Mouse (Mus musculus): ENCODE measurements around the gene Rhox3c. TPM values are rescaled to one million over a fixed set of nuclear protein-coding genes. Genes with fewer than 3 reads are reported as not detected.

Rhox3c gene
- 1 to 10 TPM in 1 of 2 experiments, not detected in 1; 1.5 TPM for polyA plus RNA-seq (2017; shearing (Covaris generic))

DNA sequence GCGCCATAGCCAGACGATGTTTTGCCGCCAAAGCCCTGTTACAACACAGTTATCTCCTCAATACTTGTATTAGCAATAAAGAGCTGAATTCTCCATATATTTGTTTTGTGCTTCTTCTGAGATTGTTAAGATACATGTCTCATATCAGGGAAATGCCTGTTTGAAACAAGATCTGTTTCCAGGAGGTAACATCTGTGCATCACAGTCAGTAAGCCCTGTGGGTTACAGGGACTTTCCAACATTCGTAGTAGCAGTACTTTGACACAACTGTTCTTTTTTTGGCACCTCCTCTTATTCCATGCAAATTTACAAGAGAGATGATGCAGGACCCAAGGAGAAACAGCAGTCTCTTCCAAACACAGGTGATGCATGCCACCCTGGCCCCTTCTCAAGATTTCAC, at the start of gene Rhox3c:
Gene Rhox3c (plus strand): TSS at position 301 of the 400 bp plus-strand sequence.

DNA sequence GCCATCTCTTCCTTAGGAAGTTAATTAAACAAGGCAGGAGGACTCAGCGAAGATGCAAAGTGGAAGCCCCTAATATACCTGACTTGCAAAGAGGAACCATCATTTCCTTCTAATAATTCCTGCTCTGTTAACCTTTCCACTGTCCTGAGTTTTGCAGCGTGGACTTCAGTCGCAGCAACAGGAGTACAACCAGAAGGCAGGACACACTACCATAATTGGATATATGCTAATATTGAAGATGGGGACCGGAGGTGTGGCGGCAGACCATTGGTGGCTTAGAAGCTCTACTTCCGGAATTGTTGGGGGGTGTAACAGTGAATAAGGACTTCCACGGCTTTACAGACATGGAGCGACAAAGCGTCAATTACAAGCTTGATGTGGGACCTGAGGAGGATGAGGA, 46.6 kb upstream of the Rhox3c start, which contains the start of gene Rhox2b:
Gene Rhox2b (plus strand): TSS at position 301 of the 400 bp plus-strand sequence.

DNA sequence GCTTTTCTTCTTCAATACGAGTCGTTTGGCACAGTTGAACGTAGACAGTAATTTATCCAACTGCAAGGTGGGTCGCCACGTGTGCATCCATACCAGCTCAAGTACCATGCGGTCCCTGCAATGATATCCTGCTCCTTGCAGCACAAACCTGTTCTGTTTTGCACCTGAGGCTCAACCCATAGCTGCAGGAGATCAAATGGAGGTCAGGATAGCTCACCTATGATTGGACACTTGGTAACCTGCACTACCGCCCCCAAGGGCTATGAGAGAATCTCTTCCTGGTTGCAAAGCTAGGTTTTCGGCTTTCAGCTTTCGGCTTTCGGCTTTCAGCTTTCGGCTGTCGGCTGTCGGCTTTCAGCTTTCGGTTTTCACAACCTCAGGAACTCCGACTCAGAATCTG, 26.2 kb upstream of the Rhox3c start, which contains the start of gene Rhox4b:
Gene Rhox4b (plus strand): TSS at position 301 of the 400 bp plus-strand sequence.

DNA sequence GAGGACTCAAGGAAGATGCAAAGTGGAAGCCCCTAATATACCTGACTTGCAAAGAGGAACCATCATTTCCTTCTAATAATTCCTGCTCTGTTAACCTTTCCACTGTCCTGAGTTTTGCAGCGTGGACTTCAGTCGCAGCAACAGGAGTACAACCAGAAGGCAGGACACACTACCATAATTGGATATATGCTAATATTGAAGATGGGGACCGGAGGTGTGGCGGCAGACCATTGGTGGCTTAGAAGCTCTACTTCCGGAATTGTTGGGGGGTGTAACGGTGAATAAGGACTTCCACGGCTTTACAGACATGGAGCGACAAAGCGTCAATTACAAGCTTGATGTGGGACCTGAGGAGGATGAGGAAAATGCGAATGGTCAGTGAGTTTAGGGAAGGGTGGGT, 5.0 kb upstream of the Rhox3c start, which contains the start of gene Rhox2c:
Gene Rhox2c (plus strand): TSS at position 301 of the 400 bp plus-strand sequence.

DNA sequence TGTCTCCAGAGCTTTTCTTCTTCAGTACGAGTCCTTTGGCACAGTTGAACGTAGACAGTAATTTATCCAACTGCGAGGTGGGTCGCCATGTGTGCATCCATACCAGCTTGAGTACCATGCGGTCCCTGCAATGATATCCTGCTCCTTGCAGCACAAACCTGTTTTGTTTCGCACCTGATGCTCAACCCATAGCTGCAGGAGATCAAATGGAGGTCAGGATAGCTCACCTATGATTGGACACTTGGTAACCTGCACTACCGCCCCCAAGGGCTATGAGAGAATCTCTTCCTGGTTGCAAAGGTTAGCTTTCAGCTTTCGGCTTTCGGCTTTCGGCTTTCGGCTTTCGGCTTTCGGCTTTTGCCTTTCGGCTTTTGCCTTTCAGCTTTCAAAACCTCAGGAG, 21.7 kb downstream of the Rhox3c start, which contains the start of gene Rhox4c:
Gene Rhox4c (plus strand): TSS at position 301 of the 400 bp plus-strand sequence.

DNA sequence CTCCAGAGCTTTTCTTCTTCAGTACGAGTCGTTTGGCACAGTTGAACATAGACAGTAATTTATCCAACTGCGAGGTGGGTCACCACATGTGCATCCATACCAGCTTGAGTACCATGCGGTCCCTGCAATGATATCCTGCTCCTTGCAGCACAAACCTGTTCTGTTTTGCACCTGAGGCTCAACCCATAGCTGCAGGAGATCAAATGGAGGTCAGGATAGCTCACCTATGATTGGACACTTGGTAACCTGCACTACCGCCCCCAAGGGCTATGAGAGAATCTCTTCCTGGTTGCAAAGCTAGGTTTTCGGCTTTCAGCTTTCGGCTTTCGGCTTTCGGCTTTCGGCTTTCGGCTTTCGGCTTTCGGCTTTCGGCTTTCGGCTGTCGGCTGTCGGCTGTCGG, 55.7 kb downstream of the Rhox3c start, which contains the start of gene Rhox4d:
Gene Rhox4d (plus strand): TSS at position 301 of the 400 bp plus-strand sequence.

Other genes starting within 250 kb of the Rhox3c start
- gene Gm9, start 247.5 kb upstream of the Rhox3c start, polyA plus RNA-seq (2017; shearing (Covaris generic)) = not detected
- under 1 TPM in 1 of 2 experiments, not detected in 1; 0.54 TPM for gene Rhox1, start 236.3 kb upstream of the Rhox3c start, polyA plus RNA-seq (2017; shearing (Covaris generic))
- not detected for gene Rhox2a, start 213.6 kb upstream of the Rhox3c start, polyA plus RNA-seq (2017; shearing (Covaris generic))
- gene Rhox3a, start 208.7 kb upstream of the Rhox3c start, polyA plus RNA-seq (2017; shearing (Covaris generic)) = not detected
- not detected for gene Rhox4a, start 193.2 kb upstream of the Rhox3c start, polyA plus RNA-seq (2017; shearing (Covaris generic))
- gene Rhox3a2, start 78.6 kb upstream of the Rhox3c start, polyA plus RNA-seq (2017; shearing (Covaris generic)) = not detected
- under 1 TPM in 1 of 2 experiments, not detected in 1; 0.71 TPM for gene Rhox4a2, start 67.7 kb upstream of the Rhox3c start, polyA plus RNA-seq (2017; shearing (Covaris generic))
- not detected for gene Rhox2b, start 46.5 kb upstream of the Rhox3c start, polyA plus RNA-seq (2017; shearing (Covaris generic))
- 1 to 10 TPM in 1 of 2 experiments, not detected in 1; 1.8 TPM for gene Rhox4b, start 26.1 kb upstream of the Rhox3c start, polyA plus RNA-seq (2017; shearing (Covaris generic))
- gene Rhox2c, start 4.9 kb upstream of the Rhox3c start, polyA plus RNA-seq (2017; shearing (Covaris generic)) = not detected
- gene Rhox4c, start 21.8 kb downstream of the Rhox3c start, polyA plus RNA-seq (2017; shearing (Covaris generic)) = under 1 TPM in 1 of 2 experiments, not detected in 1; 0.10 TPM
- not detected for gene Rhox2d, start 34.8 kb downstream of the Rhox3c start, polyA plus RNA-seq (2017; shearing (Covaris generic))
- under 1 TPM; 0.34 to 0.47 TPM for gene Rhox4d, start 55.8 kb downstream of the Rhox3c start, polyA plus RNA-seq (2017; shearing (Covaris generic))
- not detected for gene Rhox2e, start 71.9 kb downstream of the Rhox3c start, polyA plus RNA-seq (2017; shearing (Covaris generic))
- not detected for gene Rhox3e, start 83.4 kb downstream of the Rhox3c start, polyA plus RNA-seq (2017; shearing (Covaris generic))
- 1 to 10 TPM in 1 of 2 experiments, under 1 TPM in 1; 0.35 to 2.6 TPM for gene Rhox4e, start 98.8 kb downstream of the Rhox3c start, polyA plus RNA-seq (2017; shearing (Covaris generic))
- not detected for gene Rhox2f, start 112.8 kb downstream of the Rhox3c start, polyA plus RNA-seq (2017; shearing (Covaris generic))
- not detected for gene Rhox3f, start 122.4 kb downstream of the Rhox3c start, polyA plus RNA-seq (2017; shearing (Covaris generic))
- gene Rhox4f, start 149.1 kb downstream of the Rhox3c start, polyA plus RNA-seq (2017; shearing (Covaris generic)) = not detected
- not detected for gene Rhox3g, start 170.0 kb downstream of the Rhox3c start, polyA plus RNA-seq (2017; shearing (Covaris generic))
- gene Rhox2g, start 184.9 kb downstream of the Rhox3c start, polyA plus RNA-seq (2017; shearing (Covaris generic)) = not detected
- gene Rhox4g, start 192.7 kb downstream of the Rhox3c start, polyA plus RNA-seq (2017; shearing (Covaris generic)) = not detected
- gene Rhox3h, start 210.2 kb downstream of the Rhox3c start, polyA plus RNA-seq (2017; shearing (Covaris generic)) = not detected
- gene Rhox2h, start 214.7 kb downstream of the Rhox3c start, polyA plus RNA-seq (2017; shearing (Covaris generic)) = not detected